Mouse (Mus musculus) left cerebral cortex, postnatal 10 days (tissue): Measurements from ENCODE around the gene Gprin1. TPM values are rescaled to one million over a fixed set of nuclear protein-coding genes. Genes with fewer than 3 reads are reported as not detected.

Source experiments
- DNase-seq, 2 experiments: peaks; one replicate each; pipeline ENCODE4 v3.0.0; 2021 to 2022; ENCODE audit warnings: low spot score in 2 of 2, mixed read lengths in 1 of 2; ENCODE audit errors: extremely low spot score in 1 of 2
- intact Hi-C: fragments of 180-260 bp; cut with DNase I; formaldehyde crosslinking; loops from one replicate; pipeline ENCODE4 v1.15.1; 2025
- total RNA-seq, 2 experiments: library from RNA; stranded (reverse); gene quantifications; 2 replicates each; pipeline ENCODE4 v1.2.3; 2021

Gprin1 gene
- total RNA-seq, 2 experiments from 2014 or later: 213 to 226 TPM

DNA sequence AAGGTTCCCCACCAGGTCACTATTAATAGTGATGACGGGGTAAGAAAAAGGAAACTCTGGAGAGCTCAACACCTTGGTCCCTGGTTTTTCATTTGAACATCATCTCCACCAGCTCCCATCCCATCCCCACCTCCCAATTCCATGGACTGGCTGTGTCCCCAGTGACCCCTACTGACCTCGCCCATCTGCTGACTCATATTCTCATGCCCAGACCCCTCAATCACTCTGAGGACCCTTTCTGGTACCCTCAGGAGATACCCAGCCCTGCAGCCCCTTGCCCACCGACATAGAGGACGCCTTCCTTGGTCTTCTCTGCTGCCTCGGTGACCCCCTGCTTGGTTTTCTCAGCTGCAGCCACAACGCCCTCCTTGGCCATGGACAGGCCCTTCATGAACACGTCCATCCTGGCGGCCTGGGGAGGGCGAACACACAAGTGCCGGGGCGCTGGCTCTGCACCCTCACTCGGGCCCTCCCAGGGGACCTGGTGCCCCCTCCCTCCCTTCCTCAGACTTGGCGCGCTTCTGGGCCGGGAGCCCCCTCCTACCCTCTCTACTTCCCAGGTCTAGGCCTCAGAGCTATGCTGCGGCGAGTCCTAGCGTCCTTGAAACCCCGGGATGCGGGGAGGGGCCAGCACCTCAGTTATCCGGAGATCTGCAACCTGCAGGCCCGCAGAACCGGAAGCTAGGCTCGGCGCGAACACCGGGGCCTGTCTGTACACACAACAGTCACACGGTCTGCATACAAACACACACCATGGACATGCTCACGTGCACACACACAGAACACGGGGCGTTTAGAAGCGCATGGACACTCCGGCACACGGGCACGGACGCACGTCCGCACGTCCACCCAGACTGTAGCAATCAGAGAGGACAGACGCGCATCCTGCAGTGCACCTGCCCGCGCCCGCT is 15.9 kb upstream of the Gprin1 start:
- peak in 1 of 2 experiments; percentile 55 for DNase-seq
- intact Hi-C loops: no loop called here

DNA sequence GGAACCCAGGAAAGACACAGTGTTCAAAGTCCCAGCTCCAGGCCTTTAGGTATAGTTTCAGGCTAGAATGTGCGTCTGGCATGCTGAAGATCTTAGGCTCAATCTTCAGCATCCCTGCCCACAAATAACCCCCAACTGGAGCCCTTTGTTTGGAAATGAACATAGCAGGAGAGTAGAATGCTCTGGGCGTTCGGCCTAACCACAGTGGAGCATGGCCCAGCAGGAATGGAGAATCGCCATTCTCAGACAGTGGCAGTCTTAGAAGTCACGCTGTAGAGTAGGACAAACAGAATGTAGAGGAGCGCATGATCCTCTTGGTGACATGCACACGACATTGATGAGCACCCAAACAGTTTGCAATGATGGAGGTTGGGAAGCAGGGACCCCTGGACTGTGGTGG is 11.2 kb upstream of the Gprin1 start:
- DNase-seq: no peak
- intact Hi-C loops: no loop called here

DNA sequence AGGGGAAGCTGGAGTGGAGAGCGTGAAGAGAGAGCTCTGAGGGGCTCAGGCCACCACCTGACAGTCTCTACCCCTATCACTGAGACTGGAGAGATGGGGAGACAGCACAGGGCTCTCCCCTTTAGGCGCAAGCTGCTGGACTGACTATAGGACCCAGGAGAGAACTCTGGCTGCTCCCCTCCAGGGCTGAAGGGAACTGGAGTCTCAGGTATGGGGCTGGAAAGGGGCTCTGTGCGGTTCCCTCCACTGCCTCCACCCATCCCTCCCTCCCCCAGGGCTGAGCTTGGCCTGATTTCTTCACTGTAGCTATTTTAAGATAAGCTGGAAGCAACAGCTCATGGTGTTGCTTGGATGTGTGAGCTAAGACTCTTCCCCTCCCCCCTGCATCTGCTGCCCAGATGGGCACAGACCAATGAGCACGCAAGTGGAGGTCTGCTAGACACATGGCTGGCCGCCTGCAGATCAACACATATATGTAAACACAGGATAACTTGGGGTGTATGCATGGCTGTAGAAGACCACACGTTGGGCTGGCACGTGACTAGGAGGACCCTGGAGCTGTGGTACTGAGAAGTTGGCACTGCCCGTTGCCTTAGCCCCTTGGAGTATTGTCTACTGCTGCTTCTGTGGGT is 10.6 kb upstream of the Gprin1 start:
- DNase-seq: peak; percentile 79 to 86
- intact Hi-C loops: no loop called here

DNA sequence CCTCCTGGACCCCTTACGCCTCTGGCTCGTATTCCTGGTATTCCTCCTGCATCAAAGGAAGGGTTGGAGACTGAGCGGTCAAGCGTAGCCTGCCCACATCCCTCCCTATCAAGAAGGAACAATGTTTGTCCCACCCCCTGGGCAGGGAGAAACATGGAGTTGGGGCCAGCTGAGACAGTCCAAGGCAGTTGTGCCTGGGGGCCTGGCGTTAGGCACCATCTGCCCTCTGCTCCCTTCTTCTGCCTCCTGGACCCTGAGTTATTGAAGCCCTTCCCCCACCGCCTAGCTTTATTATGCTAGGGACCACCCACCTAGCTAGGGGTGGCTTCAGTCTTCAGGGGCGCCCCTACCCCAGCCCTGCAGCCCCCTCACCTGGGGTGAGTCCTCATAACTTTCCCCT is 9.8 kb upstream of the Gprin1 start:
- peak in 1 of 2 experiments; percentile 39 for DNase-seq
- intact Hi-C loops: no loop called here

DNA sequence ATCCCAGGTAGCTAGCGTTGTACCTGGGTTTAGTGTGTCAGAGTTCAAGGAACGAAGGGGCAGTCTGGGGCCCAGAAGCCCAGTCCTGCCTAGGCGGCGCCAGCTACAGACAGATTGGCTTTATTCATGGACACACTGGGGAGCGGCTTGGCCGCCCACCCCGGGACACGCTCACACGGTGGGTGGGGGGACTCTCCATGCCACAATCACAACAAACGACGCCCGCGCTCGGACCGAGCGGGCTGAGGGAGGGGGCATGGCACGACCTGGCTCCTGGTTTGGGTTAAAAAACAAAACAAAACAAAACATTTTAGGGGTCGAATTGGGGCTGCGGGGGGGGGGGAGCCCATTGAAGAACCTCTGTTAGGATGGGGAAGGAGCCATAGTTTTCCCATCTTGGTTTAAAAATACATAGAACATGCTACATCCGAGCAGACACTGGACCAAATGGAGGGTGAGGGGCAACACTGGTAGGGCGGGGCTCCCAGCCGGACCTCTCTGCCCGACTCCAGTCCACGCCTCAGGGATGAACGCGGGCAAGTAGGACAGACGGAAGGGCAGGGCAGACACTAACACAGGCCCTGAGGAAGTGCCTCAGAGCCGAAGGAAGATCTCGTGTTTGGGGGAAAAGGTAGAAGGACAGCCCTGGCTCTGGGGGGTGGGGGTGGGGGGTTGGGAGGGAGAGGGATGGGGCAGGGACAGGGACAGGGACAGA is 9.2 kb upstream of the Gprin1 start:
- intact Hi-C loops: no loop called here
- DNase-seq: peak in 1 of 2 experiments; percentile 57

DNA sequence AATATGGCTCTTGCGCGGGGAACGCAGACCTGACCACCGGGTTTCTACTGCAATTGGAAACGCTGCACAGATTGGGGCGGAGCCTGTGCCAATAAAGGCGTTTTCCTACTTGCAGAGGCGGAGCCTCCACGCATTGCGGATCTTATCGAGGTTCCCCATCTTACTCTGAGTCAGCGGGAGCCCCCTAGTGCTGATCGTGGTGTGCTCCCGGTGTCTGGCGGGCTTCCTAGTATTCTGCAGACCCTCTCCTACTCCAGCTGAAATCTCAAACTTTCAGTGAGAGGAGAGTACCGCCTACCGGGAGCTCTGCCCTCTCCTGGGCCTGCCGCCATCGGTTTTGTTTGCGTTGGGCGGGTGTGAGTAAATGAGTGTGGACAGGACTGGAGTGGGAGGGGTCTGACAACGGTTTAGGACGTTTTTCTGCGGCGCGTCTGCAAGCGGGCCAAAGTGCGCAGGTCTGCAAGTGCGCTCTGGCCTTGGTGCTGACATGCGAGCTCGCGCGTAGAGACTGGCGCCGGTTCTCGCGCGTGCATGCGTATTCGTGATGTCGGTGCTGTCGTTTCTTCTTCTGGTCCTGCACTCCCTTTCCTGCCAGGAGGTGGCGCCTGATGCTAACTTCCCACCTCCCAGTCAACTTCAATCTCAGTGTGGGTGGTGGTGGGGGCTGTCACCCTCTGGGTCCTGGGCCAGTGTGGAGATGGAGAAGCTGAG is 8.5 kb upstream of the Gprin1 start:
- DNase-seq: peak; percentile 89 to 92
- intact Hi-C loops: no loop called here

DNA sequence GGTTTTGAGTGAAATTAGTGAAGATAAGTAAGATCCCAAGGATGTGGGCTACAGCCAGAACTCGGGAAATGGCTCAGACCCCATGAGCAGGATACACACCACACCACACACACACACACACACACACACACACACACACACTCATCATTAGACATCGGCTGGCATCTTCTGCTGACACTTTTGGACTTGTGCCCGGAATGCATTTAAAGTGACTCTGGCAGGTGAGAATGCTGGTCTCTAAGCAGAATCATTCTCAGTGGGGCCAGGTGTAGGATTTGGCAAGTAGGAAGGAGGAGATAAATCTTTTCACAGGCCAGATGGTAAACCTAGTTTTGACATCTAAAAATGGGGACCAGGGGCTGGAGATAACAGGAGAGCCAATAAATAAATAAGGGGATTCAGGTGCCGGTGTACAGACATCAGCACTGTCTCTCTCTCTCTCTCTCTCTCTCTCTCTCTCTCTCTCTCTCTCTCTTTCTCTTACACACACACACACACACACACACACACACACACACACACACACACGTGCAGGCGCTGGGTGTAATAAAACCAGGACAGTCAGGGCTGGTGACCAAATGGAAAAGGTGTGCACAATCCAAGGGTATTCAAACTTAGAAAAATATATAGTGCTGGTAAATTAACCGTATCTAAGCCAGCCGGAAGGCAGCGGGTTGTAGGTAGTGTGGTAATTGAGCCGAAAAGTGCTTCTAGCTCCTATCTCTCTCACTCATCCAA is 7.6 kb upstream of the Gprin1 start:
- DNase-seq: no peak
- intact Hi-C loops: no loop called here

DNA sequence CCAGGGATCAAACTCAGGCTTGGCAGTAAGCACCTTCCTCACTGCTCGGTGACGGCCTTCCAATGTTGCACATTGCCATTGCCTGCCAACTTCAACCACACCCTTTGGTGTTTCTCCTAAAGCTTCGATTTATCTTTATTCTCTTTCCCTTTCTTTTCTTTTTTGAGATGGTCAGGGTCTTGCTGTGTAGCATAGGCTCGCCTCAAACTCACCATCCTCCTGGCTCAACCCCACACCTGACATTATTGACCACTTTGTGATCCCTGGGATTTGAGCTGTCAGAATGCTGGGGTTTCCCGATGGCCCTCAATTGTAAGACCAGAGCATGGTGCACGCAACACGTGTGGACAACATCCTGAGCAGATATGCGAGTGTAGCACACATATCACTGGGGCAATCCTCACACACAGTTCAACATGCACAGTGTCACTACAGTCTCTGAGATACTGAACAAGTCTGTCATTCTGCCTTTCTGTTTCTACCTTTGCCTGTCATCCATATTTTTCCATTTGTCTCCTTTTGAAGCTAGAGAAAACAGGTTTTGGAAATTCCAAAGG is 6.6 kb upstream of the Gprin1 start:
- intact Hi-C loops: no loop called here
- no peak for DNase-seq

DNA sequence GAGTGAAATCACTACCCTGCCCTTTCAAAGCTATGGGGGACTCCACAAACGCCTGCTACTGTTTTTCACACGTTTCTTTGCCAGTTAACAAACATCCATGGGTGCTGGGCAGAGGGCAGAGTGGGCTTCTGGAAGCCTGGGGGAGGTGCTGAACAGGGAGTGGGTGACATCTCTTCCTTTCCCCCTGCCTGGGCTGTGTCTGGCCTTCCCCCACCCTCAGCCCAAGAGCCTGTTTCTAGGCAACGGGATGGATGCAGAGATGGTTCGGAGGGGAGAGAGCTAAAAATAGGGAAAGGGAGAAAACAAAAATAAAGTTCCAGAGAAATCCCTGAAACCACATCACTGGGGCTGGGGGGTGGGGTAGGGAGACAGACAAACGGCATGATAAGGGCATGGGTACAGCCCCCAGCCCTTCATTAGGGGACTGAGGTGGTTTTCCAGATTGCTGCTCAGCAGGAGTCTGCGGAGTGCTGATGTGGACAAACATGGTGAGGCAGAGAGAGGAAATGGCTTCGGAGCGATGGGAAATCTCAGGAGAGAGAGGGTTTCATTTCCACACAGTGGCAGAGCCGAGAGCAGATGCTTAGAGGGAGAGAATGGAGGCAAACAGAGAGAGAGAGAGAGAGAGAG is 5.6 kb upstream of the Gprin1 start:
- DNase-seq: peak in 1 of 2 experiments; percentile 58
- intact Hi-C loops: no loop called here

DNA sequence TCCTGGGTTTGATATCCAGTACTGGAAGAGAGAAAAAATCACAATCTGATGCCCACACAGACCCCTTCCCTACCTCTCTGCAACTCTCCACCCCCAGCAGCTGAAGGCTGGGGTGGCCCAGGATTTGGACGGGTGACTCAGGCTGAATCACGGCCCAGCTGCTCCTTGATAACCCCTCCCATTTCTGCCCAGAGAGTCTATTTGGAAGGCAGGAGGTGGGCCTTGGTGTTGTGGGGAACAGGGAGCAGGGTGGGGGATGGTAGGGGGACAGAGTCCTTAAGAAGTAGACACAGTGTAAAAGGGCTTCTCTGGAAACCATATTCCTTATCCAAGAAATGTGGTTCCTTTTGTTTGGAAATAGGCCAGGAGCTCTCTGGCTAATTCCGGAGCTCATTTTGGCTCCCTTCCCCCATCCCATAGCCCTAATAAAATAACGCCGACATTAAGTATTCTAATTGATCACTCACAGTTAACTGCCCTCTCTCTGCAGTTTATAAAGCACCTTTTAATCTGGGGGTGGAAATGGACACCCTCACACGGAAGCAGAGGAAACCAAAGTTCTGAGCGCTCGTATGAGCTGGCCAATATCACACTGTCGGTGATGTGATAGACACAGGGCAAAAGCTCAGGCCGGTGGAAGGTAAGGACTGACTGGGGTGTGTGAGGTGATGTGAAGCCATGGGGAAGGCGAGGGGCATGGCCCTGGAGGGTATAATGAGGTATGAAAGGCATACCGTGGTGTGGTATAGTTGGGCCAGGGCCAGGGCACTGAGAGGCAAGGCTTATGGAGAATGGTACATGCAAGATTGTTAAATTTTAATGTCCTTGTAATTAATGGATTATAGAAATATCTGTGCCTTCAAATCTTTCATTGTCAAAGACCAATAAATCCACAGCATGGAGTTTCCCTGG is 4.8 kb upstream of the Gprin1 start:
- intact Hi-C loops: no loop called here
- DNase-seq: no peak

DNA sequence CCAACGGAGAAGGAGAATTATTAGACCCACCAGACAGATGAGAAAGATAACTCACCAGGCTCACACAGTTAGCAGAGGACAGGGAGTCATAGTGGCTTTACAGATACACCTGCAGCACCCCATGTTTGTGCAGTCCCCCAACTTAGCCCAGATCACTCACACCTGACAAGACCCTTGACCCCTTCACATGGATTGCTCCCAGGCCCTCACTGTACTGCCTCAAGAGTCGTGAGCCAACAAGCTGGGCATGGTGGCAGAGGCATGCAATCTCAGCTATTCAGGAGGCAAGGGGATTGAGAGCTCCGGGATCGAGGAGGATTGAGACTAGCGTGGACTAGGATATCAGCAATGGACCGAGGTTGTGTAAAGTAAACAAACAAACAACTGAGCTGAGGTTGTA is 4.1 kb upstream of the Gprin1 start:
- no peak for DNase-seq
- intact Hi-C loops: no loop called here

DNA sequence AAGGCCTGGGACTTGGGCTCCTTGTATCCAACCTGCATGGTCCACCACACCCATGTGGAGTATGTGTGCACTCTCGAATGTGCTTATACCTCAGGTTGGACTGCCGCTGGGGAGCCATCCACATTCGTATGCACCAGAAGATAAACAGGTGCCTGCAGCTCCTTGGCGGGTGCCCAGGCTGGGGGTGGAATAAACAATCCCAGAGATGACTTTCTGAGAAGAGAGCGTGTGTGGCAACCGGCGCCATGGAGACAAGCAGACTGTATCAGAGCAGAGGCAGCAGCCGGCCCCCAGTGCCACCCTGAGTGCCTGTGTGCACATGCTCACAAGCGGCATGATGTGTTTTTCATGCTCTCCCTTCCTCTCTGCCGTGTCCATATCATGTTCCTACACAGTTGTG is 3.0 kb upstream of the Gprin1 start:
- intact Hi-C loops: no loop called here
- peak; percentile 83 to 85 for DNase-seq

DNA sequence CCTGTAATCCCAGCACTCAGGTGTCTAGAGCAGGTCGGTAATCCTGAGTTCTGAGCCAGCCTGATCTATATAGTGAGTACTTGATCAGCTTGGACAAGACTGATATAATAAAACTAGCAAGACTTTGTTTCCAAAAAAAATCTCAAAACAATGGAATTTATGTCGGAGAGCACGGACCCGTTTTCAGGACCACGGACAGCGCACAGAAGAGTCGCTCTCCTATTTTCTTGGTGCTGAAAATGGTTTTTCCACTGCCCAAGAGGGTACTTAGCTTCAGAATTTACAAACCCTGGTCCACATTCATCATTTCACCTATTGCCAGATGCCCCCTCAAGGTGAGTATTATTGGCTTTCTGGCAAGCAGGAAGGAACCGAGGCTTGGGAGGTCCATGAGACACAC is 1.0 kb upstream of the Gprin1 start:
- intact Hi-C loops: no loop called here
- no peak for DNase-seq

DNA sequence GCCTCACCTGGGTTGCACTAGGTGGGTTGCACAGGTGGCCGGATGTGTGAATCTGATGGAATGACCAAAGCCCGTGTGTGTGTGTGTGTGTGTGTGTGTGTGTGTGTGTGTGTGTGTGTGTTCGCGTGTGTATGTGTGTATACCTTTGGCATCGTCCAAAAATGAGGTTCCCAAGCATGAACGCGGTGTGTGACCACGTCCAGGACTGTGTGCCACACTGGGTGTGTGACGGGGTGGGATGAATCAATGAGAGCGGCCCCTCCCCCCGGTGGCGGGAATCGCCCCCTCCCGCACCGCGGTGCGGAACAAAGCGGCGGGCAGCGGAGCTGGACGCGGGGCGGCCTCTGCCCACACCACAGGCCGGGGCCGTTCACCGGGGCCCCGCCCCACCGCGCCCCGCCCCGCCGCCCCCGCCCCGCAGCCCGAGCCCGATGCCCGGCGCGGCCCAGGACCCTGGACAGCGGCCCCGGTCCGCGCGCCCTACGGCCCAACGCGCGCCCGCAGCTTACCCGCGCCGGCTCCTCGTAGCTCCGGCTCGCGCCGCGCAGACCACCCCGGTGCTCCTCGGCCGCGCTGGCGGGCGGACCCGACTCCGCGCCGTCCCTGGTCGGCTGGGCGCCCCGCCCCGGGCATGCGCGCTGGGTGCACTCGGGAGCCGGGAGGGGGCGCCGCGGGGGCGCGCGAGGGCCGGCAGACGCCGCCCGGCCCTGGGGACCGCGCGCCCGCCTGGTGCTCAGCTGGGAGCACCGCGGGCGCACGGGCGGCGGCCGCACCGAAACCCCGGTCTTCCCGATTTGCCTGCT is 412 bp downstream of the Gprin1 start:
- DNase-seq: peak in 1 of 2 experiments; percentile 86
- intact Hi-C loops: no loop called here

DNA sequence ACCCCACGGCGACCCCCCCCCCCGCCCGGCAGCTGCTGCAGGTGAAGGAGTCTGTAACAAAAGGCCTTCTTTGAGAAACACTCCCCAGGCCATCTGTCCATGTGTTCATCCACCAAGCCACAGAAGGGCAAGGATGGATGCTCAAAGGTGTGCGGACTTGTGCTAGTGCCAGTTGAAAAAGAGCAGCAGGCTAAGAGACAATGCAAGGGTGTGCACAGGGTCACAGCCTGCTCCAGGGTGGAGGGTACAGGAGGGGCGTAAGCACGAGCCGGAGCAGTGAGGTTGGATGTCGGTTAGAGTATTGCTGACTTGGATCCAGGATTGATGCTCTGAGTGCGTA is 983 bp downstream of the Gprin1 start:
- intact Hi-C loops: no loop called here
- no peak for DNase-seq

DNA sequence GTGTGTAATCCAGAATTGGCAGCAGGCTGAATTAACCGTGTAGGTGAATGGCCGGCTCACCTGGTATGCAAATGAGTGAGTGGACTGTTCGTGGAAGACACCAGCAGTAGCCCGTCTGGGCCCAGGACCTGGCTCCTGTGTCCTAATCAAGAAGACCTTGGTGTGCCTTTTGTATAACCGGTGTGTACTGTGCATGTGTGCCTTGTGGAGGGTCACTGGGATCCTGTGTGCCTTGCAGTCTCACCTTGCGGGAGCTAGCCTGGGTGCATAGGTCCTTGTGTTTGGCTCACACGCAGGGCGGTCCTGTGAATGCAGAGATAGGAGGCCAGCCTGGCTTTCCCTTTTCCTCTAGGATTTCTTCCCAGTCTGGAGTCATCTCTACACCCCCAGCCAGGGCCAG is 1.5 kb downstream of the Gprin1 start:
- intact Hi-C loops: no loop called here
- no peak for DNase-seq
